Mouse (Mus musculus) embryo, embryonic 10.5 days (tissue): ENCODE results near the gene Vmn1r81.

Experiments used
- DNase-seq: peaks from one replicate; pipeline ENCODE4 v3.0.0-alpha.2; 2015; ENCODE audit warnings: low spot score

The Vmn1r81 gene

DNA sequence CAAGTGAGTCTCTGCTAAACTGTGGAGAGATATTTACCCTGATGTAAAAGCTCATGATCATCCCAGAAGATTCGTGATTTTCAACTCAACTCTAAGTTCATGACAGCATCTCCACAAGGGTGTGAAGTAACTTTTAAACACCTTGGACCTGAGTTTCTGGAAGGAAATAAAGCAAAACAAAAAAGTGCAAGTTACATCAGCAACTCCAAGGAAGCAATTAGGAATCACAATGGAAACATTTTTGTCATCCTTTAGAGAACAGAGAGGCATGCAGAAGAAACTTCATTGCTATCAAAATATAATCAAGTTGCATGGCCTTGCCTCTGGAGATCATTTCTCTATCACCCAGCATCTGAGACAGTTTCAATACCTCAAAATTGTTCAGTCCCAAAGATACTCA lies at the start of gene Vmn1r81:
Gene Vmn1r81 (minus strand): TSS at position 101 of the 400 bp plus-strand sequence.
- DNase-seq, result no peak

DNA sequence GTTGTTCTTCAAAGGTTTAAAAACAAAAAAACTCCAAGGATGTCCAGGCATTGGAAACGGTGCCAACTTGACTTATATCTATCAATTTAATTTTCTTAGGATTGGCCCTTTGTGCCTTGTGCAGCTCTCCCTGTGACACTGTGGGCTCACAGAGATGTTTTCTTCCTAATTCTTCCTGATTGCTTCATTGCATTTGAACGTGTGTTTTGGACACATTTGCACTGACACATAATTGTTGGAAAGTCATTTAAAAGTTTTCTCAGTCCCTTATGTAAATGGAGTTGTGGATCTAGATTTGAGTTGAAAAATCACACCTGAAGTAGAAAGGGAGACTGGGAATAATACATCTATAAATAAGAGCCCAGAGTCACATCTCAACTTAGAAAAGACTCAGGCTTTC lies 32.1 kb upstream of the Vmn1r81 start, which contains the start of gene Vmn1r82:
Gene Vmn1r82 (plus strand): TSS at position 301 of the 400 bp plus-strand sequence.
- no peak for DNase-seq

DNA sequence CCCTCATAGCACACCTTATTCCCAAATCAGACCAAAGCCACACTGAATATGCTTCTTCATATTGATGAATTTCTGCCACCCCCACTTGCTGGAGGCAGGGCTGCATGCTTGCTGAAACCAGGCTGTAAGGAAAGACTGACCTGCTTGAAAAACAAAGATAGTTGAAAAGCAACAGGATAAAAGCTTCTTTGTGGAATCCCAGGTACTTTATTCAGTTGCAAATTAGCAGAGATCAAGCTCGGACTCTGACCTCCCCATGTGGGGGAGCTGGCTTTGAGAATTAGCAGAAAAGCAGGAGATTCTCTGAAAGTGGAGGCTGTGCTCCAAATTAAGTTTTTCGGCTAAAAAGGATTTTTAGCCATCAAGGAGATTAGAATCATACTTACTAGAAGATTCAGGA lies 63.9 kb downstream of the Vmn1r81 start:
- DNase-seq, result no peak
